Comparison of ENCODE assay signal across 8 mouse cellular contexts in genomic region chr6:125225518-125226115, GRCm38 (mm10). TPM values are rescaled to one million over a fixed set of nuclear protein-coding genes. Genes with fewer than 3 reads are reported as not detected.
DNase-seq lines count a peak whose midpoint lies in the region; ATAC-seq and TF ChIP-seq lines count a peak whose summit lies in the region.
"Had no signal": no experiment of that assay in that cellular context is flagged by ENCODE, and none has a peak within 500 bp of the region (broad histone marks: within the 10 kb centered on the region; RNA-seq: fewer than 3 reads in every experiment).

No protein-coding gene starts in this region.

- no peaks in the 10 kb centered on the region for H3K9me3 ChIP-seq in kidney, embryonic 15.5 days (replicated peaks)
- H3K9me3 ChIP-seq: liver, embryonic 13.5 days had no signal

- H3K36me3 ChIP-seq in kidney, adult 2 months (ENCODE audit: control insufficient read depth, insufficient read depth, low read length), result no peaks in the 10 kb centered on the region
- H3K36me3 ChIP-seq in kidney, embryonic 15.5 days, result peaks cover 5% of the 10 kb centered on the region; the same call in 1 of the 2 replicates

- DNase-seq in kidney, adult 2 months, result peak; percentile 39
- peak; percentile 35 for DNase-seq in 3T3-L1 (ENCODE audit: low read depth, low spot score)
- DNase-seq in 416B (ENCODE audit: low read depth), result peak; percentile 54
- DNase-seq in layer of hippocampus, postnatal 14 days (ENCODE audit: low spot score in 2 of 2), result no peak
- DNase-seq: liver, embryonic 13.5 days had no signal

- no peak for ATAC-seq in kidney, embryonic 15.5 days (replicated peaks; ENCODE audit: low FRiP score)
- no peak for ATAC-seq in erythroid progenitor cell, adult 5-6 weeks (replicated peaks; ENCODE audit: low FRiP score, poor library complexity, severe bottlenecking)

- H3K27ac ChIP-seq in kidney, adult 2 months (ENCODE audit: insufficient read depth, low read depth, low read length), result no peak overlapping the region
- H3K27ac ChIP-seq in kidney, embryonic 15.5 days, result no peak overlapping the region
- no peak overlapping the region for H3K27ac ChIP-seq in cortical plate, adult 2 months (ENCODE audit: insufficient read depth, low read length)
- H3K27ac ChIP-seq: liver, embryonic 13.5 days had no signal

- H3K27me3 ChIP-seq in kidney, adult 2 months (replicated peaks; ENCODE audit: control insufficient read depth, insufficient read depth, low read length), result no peaks in the 10 kb centered on the region
- no peaks in the 10 kb centered on the region for H3K27me3 ChIP-seq in kidney, embryonic 15.5 days
- H3K27me3 ChIP-seq: liver, embryonic 13.5 days had no signal

- no peak overlapping the region for H3K4me2 ChIP-seq in kidney, embryonic 15.5 days
- H3K4me2 ChIP-seq: liver, embryonic 13.5 days had no signal

- no peak for TF ChIP-seq POLR2A in kidney, adult 2 months (IDR thresholded peaks at IDR 0.05; ENCODE audit: low read depth, low read length)
- no peak for TF ChIP-seq POLR2A in cortical plate, adult 2 months (IDR thresholded peaks at IDR 0.05; ENCODE audit: extremely low read depth, insufficient read depth, low read length)

- peaks cover 2% of the 10 kb centered on the region; the same call in 1 of the 2 replicates for H3K4me1 ChIP-seq in kidney, adult 2 months (ENCODE audit: control insufficient read depth, insufficient read depth, low read length)
- H3K4me1 ChIP-seq in kidney, embryonic 15.5 days, result peaks cover 15% of the 10 kb centered on the region
- no peaks in the 10 kb centered on the region for H3K4me1 ChIP-seq in cortical plate, adult 2 months (ENCODE audit: control insufficient read depth, insufficient read depth, low read length)

- peak; percentile 67 for TF ChIP-seq CTCF in kidney, adult 2 months (conservative IDR thresholded peaks at IDR 0.05; ENCODE audit: insufficient read depth, insufficient read length, low read depth, low read length)
- peak; percentile 48 for TF ChIP-seq CTCF in cortical plate, adult 2 months (IDR thresholded peaks at IDR 0.05; ENCODE audit: extremely low read depth, insufficient read depth, low read length)

- no peak overlapping the region for H3K4me3 ChIP-seq in kidney, adult 2 months (ENCODE audit: insufficient read depth, low read depth, low read length)
- no peak overlapping the region for H3K4me3 ChIP-seq in kidney, embryonic 15.5 days (replicated peaks)
- H3K4me3 ChIP-seq in cortical plate, adult 2 months (ENCODE audit: insufficient read depth, low read length), result no peak overlapping the region
- H3K4me3 ChIP-seq: liver, embryonic 13.5 days had no signal

- WGBS in kidney, adult 2 months, result 87% methylated on average over 5 of the region's 5 CpGs
- WGBS in kidney, embryonic 15.5 days, result 80% methylated on average over 5 of the region's 5 CpGs

- no peak overlapping the region for H3K9ac ChIP-seq in kidney, embryonic 15.5 days
- H3K9ac ChIP-seq: liver, embryonic 13.5 days had no signal

RNA-seq across cellular contexts. Expression of gene Tapbpl, which starts 6.0 kb away (rescaled TPM):
- polyA plus RNA-seq in kidney, adult 2 months (2012; rRNA removed), result 16.0 and 16.4 TPM in 2 replicates
- 5.4 and 6.1 TPM in 2 replicates for polyA plus RNA-seq in kidney, embryonic 15.5 days (2015; fragmentation: Nextera tagmentation; extraction: Ambion mirVana)
- 6.4 and 6.7 TPM in 2 replicates for polyA plus RNA-seq in cortical plate, adult 2 months (2012; rRNA removed)
- total RNA-seq in erythroid progenitor cell, adult 5-6 weeks (2015; ENCODE audit: low replicate concordance), result 0.84 and 1.8 TPM in 2 replicates
- total RNA-seq in erythroid progenitor cell, adult 5-6 weeks (2017; ENCODE audit: low replicate concordance), result 6.7 and 6.8 TPM in 2 replicates
- 1 to 10 TPM; 2.9 to 3.1 TPM for total RNA-seq in layer of hippocampus, postnatal 14 days (2021)

RNA-seq across cellular contexts. Expression of gene Vamp1, which starts 10.3 kb away (rescaled TPM):
- polyA plus RNA-seq in kidney, adult 2 months (2012; rRNA removed), result 19.1 and 19.8 TPM in 2 replicates
- 6.5 and 6.7 TPM in 2 replicates for polyA plus RNA-seq in kidney, embryonic 15.5 days (2015; fragmentation: Nextera tagmentation; extraction: Ambion mirVana)
- 169 and 175 TPM in 2 replicates for polyA plus RNA-seq in cortical plate, adult 2 months (2012; rRNA removed)
- 4.7 and 6.7 TPM in 2 replicates for total RNA-seq in erythroid progenitor cell, adult 5-6 weeks (2015; ENCODE audit: low replicate concordance)
- 2.0 and 10.0 TPM in 2 replicates for total RNA-seq in erythroid progenitor cell, adult 5-6 weeks (2017; ENCODE audit: low replicate concordance)
- 10 to 100 TPM; 49.3 to 62.7 TPM for total RNA-seq in layer of hippocampus, postnatal 14 days (2021)

RNA-seq across cellular contexts. Expression of gene Cd27, which starts 11.2 kb away (rescaled TPM):
- 0.64 and 7.0 TPM in 2 replicates for polyA plus RNA-seq in kidney, adult 2 months (2012; rRNA removed)
- 1.8 and 2.8 TPM in 2 replicates for polyA plus RNA-seq in kidney, embryonic 15.5 days (2015; fragmentation: Nextera tagmentation; extraction: Ambion mirVana)
- 0.06 TPM in 1 of 2 replicates, not detected in the other for polyA plus RNA-seq in cortical plate, adult 2 months (2012; rRNA removed)
- total RNA-seq in erythroid progenitor cell, adult 5-6 weeks (2015; ENCODE audit: low replicate concordance), result 5.0 and 7.5 TPM in 2 replicates
- total RNA-seq in erythroid progenitor cell, adult 5-6 weeks (2017; ENCODE audit: low replicate concordance), result 0.51 and 1.2 TPM in 2 replicates
- not detected for total RNA-seq in layer of hippocampus, postnatal 14 days (2021)

RNA-seq across cellular contexts. Expression of gene Mrpl51, which starts 34.0 kb away (rescaled TPM):
- polyA plus RNA-seq in kidney, adult 2 months (2012; rRNA removed), result 102 and 110 TPM in 2 replicates
- 220 and 238 TPM in 2 replicates for polyA plus RNA-seq in kidney, embryonic 15.5 days (2015; fragmentation: Nextera tagmentation; extraction: Ambion mirVana)
- polyA plus RNA-seq in cortical plate, adult 2 months (2012; rRNA removed), result 51.2 and 52.9 TPM in 2 replicates
- total RNA-seq in erythroid progenitor cell, adult 5-6 weeks (2015; ENCODE audit: low replicate concordance), result 63.3 and 85.8 TPM in 2 replicates
- total RNA-seq in erythroid progenitor cell, adult 5-6 weeks (2017; ENCODE audit: low replicate concordance), result 64.1 and 65.3 TPM in 2 replicates
- 10 to 100 TPM; 67.7 to 74.4 TPM for total RNA-seq in layer of hippocampus, postnatal 14 days (2021)

RNA-seq across cellular contexts. Expression of gene Ncapd2, which starts 34.1 kb away (rescaled TPM):
- 15.6 and 18.7 TPM in 2 replicates for polyA plus RNA-seq in kidney, adult 2 months (2012; rRNA removed)
- polyA plus RNA-seq in kidney, embryonic 15.5 days (2015; fragmentation: Nextera tagmentation; extraction: Ambion mirVana), result 141 and 151 TPM in 2 replicates
- 53.5 and 58.3 TPM in 2 replicates for polyA plus RNA-seq in cortical plate, adult 2 months (2012; rRNA removed)
- total RNA-seq in erythroid progenitor cell, adult 5-6 weeks (2015; ENCODE audit: low replicate concordance), result 953 and 1,019 TPM in 2 replicates
- 924 and 1,011 TPM in 2 replicates for total RNA-seq in erythroid progenitor cell, adult 5-6 weeks (2017; ENCODE audit: low replicate concordance)
- total RNA-seq in layer of hippocampus, postnatal 14 days (2021), result 10 to 100 TPM; 26.8 to 29.8 TPM

Comparison
In these comparisons a context has a peak if more than half of its experiments do, and no peak if none do; other contexts are left out.
1. DNase-seq: peak in kidney, adult 2 months (single experiment), 3T3-L1 (single experiment) and 416B (single experiment); none in layer of hippocampus, postnatal 14 days (0 of 2).